Mouse (Mus musculus) stomach, postnatal 0 days (tissue): ENCODE results near the gene Il34. TPM values are rescaled to one million over a fixed set of nuclear protein-coding genes. Genes with fewer than 3 reads are reported as not detected.

Experiments
- ATAC-seq: fragments of 200-750 bp; cut with Nextera tagmentation; 2 replicates; pipeline ENCODE4 v1.8.0; 2017; ENCODE audit not compliant: low FRiP score, low TSS enrichment
- DNase-seq: peaks from one replicate; pipeline ENCODE4 v3.0.0-alpha.2; 2016; ENCODE audit warnings: low spot score
- H3K27ac ChIP-seq: fragments of 300-500 bp; sonication (generic); replicated peaks from 2 replicates; pipeline ENCODE4 v1.5.1; 2014; ENCODE audit warnings: mild to moderate bottlenecking, control low read depth
- H3K27me3 ChIP-seq: fragments of 300-500 bp; sonication (generic); 2 replicates; pipeline ENCODE4 v1.6.1; 2014; ENCODE audit warnings: low read length; ENCODE audit not compliant: control insufficient read depth, insufficient read depth
- H3K36me3 ChIP-seq: fragments of 300-500 bp; sonication (generic); 2 replicates; pipeline ENCODE4 v1.6.1; 2014; ENCODE audit warnings: low read length, mixed read lengths; ENCODE audit not compliant: control insufficient read depth, insufficient read depth
- H3K4me1 ChIP-seq: fragments of 300-500 bp; sonication (generic); replicated peaks from 2 replicates; pipeline ENCODE4 v1.6.1; 2014; ENCODE audit warnings: antibody characterized with exemption; ENCODE audit not compliant: control insufficient read depth, insufficient read depth
- H3K4me2 ChIP-seq: fragments of 300-500 bp; sonication (generic); replicated peaks from 2 replicates; pipeline ENCODE4 v1.6.1; 2014; ENCODE audit warnings: low read depth, mild to moderate bottlenecking, control low read depth, moderate library complexity
- H3K4me3 ChIP-seq: fragments of 300-500 bp; sonication (generic); 2 replicates; pipeline ENCODE4 v1.5.1; 2014; ENCODE audit warnings: low read depth, low read length, control low read depth
- H3K9ac ChIP-seq: fragments of 300-500 bp; sonication (generic); 2 replicates; pipeline ENCODE4 v1.6.1; 2014; ENCODE audit warnings: mild to moderate bottlenecking, low read length, control low read depth, mixed read lengths
- H3K9me3 ChIP-seq: fragments of 300-500 bp; sonication (generic); 2 replicates; pipeline ENCODE4 v1.6.1; 2016; ENCODE audit warnings: low read length; ENCODE audit not compliant: control insufficient read depth
- CTCF ChIP-seq: IDR thresholded peaks from 2 replicates; pipeline ENCODE4 v1.5.1; 2016; ENCODE audit warnings: antibody characterized with exemption, low read depth, mild to moderate bottlenecking, moderate library complexity
- EP300 ChIP-seq: optimal IDR thresholded peaks from 2 replicates; pipeline ENCODE3; 2016; ENCODE audit warnings: antibody characterized with exemption
- WGBS: fragments of 180-500 bp; shearing (Covaris S2); extraction: QIAGEN DNeasy Blood & Tissue Kit; methylation state at CpG from one replicate; pipeline ENCODE4 v1.1.7; 2014; 5-methylcytosine and 5-hydroxymethylcytosine counted together
- polyA plus RNA-seq: library from polyadenylated mRNA; unstranded; fragments of >200 nt; fragmentation: Nextera tagmentation; extraction: Ambion mirVana; gene quantifications from 2 replicates; pipeline ENCODE4 v1.2.1, GENCODE M21; 2015

Gene Il34
- 5.0 and 6.4 TPM in 2 replicates for polyA plus RNA-seq

GRCm38 (mm10) chr8:110805669-110806068, at the start of gene Il34:
Gene Il34, minus strand, starts transcription at chr8:110805924.
- TF ChIP-seq CTCF, result no peak
- TF ChIP-seq EP300, result no peak
- H3K4me1 ChIP-seq, result no peaks in the 10 kb centered on the region
- H3K27ac ChIP-seq, result peak within 1 kb of the TSS; percentile 40; the same call in 1 of the 2 replicates
- peak; percentile 51 for DNase-seq
- peak within 1 kb of the TSS; percentile 19 for H3K4me3 ChIP-seq
- H3K27me3 ChIP-seq, result no peaks in the 10 kb centered on the region
- H3K9ac ChIP-seq, result peak within 1 kb of the TSS; percentile 47; the same call in 1 of the 2 replicates
- WGBS, result 20% methylated on average over 12 of the region's 12 CpGs
- no peaks in the 10 kb centered on the region for H3K9me3 ChIP-seq
- ATAC-seq, result peak; percentile 51; the same call in 1 of the 2 replicates
- H3K4me2 ChIP-seq, result peak within 1 kb of the TSS; percentile 39
- peaks cover 15% of the 10 kb centered on the region for H3K36me3 ChIP-seq

GRCm38 (mm10) chr8:110851186-110851585, 45.5 kb upstream of the Il34 start:
- Histone ChIP-seq H3K4me1 (no peaks in the 10 kb centered on the region), H3K27me3 (no peaks in the 10 kb centered on the region), H3K9ac (no peak overlapping the region), H3K27ac (no peak overlapping the region), H3K4me3 (no peak overlapping the region), H3K36me3 (peaks cover 13% of the 10 kb centered on the region), H3K4me2 (no peak overlapping the region), H3K9me3 (no peaks in the 10 kb centered on the region)
- ATAC-seq, result no peak
- TF ChIP-seq CTCF, result no peak
- no peak for TF ChIP-seq EP300
- DNase-seq, result no peak
- WGBS, result 90% methylated on average over 10 of the region's 10 CpGs

GRCm38 (mm10) chr8:110847645-110848495, 42.1 kb upstream of the Il34 start:
- H3K27ac ChIP-seq, result peak overlapping the region; percentile 93; the same call in 1 of the 2 replicates
- H3K4me1 ChIP-seq, result no peaks in the 10 kb centered on the region
- H3K9ac ChIP-seq, result peak overlapping the region; percentile 88
- 51% methylated on average over 14 of the region's 14 CpGs for WGBS
- no peak for DNase-seq
- peak overlapping the region; percentile 57 for H3K4me2 ChIP-seq
- peaks cover 12% of the 10 kb centered on the region for H3K36me3 ChIP-seq
- no peak for TF ChIP-seq CTCF
- no peak for TF ChIP-seq EP300
- peak overlapping the region; percentile 88 for H3K4me3 ChIP-seq
- H3K9me3 ChIP-seq, result no peaks in the 10 kb centered on the region
- ATAC-seq, result no peak
- no peaks in the 10 kb centered on the region for H3K27me3 ChIP-seq

GRCm38 (mm10) chr8:110847171-110847549, 41.4 kb upstream of the Il34 start:
- TF ChIP-seq CTCF, result no peak; the same call in 1 of the 2 replicates
- TF ChIP-seq EP300, result no peak
- no peaks in the 10 kb centered on the region for H3K9me3 ChIP-seq
- DNase-seq (no peak), ATAC-seq (peak; percentile 43)
- under 1% methylated on average over 13 of the region's 13 CpGs for WGBS
- H3K36me3 ChIP-seq, result peaks cover 12% of the 10 kb centered on the region
- no peaks in the 10 kb centered on the region for H3K4me1 ChIP-seq
- no peaks in the 10 kb centered on the region for H3K27me3 ChIP-seq
- peak overlapping the region; percentile 93 for H3K27ac ChIP-seq
- peak overlapping the region; percentile 57 for H3K4me2 ChIP-seq
- peak overlapping the region; percentile 88 for H3K4me3 ChIP-seq
- peak overlapping the region; percentile 88 for H3K9ac ChIP-seq

- Histone ChIP-seq H3K27me3 (no peaks in the 10 kb centered on the region), H3K4me2 (peak within 1 kb of the TSS; percentile 57), H3K9ac (peak within 1 kb of the TSS; percentile 88), H3K27ac (peak within 1 kb of the TSS; percentile 93), H3K4me1 (no peaks in the 10 kb centered on the region), H3K4me3 (peak within 1 kb of the TSS; percentile 88), H3K36me3 (peaks cover 14% of the 10 kb centered on the region), H3K9me3 (no peaks in the 10 kb centered on the region)
- under 1% methylated on average over 53 of the region's 53 CpGs for WGBS
- TF ChIP-seq EP300 (peak; percentile 96), CTCF (peak; percentile 27; the same call in 1 of the 2 replicates)
- ATAC-seq (peak; percentile 91), DNase-seq (peak; percentile 86)
These were observed 40.9 kb upstream of the Il34 start, which contains the start of the genes Cog4 and Sf3b3 for GRCm38 (mm10) chr8:110846405-110847170. Gene Cog4, plus strand, starts transcription at chr8:110846600. Gene Sf3b3, minus strand, starts transcription at chr8:110846787.
